Mouse (Mus musculus): Measurements from ENCODE around the gene Git2. TPM values are rescaled to one million over a fixed set of nuclear protein-coding genes. Genes with fewer than 3 reads are reported as not detected.

The Git2 gene
- total RNA-seq, 2 experiments from 2014 or later: 113 to 117 TPM

- ATAC-seq (replicated peaks; ENCODE audit: poor library complexity, severe bottlenecking): no peak
Observed at GRCm38 (mm10) chr5:114767185-114767584, 8.1 kb downstream of the Git2 start.

- peak; percentile 49; the same call in 1 of the 2 replicates for ATAC-seq (replicated peaks; ENCODE audit: poor library complexity, severe bottlenecking)
Observed at GRCm38 (mm10) chr5:114766686-114767085, 8.6 kb downstream of the Git2 start.

GRCm38 (mm10) chr5:114764812-114765735 is 10.2 kb downstream of the Git2 start:
- peak; percentile 42; the same call in 1 of the 2 replicates for ATAC-seq (replicated peaks; ENCODE audit: poor library complexity, severe bottlenecking)

GRCm38 (mm10) chr5:114761980-114762379 is 13.3 kb downstream of the Git2 start:
- no peak for ATAC-seq (replicated peaks; ENCODE audit: poor library complexity, severe bottlenecking)

GRCm38 (mm10) chr5:114759536-114760090 is 15.7 kb downstream of the Git2 start:
- no peak for ATAC-seq (replicated peaks; ENCODE audit: poor library complexity, severe bottlenecking)

GRCm38 (mm10) chr5:114753384-114753783 is 21.9 kb downstream of the Git2 start:
- ATAC-seq (replicated peaks; ENCODE audit: poor library complexity, severe bottlenecking): no peak

GRCm38 (mm10) chr5:114752397-114752796 is 22.9 kb downstream of the Git2 start:
- ATAC-seq (replicated peaks; ENCODE audit: poor library complexity, severe bottlenecking): no peak

- no peak for ATAC-seq (replicated peaks; ENCODE audit: poor library complexity, severe bottlenecking)
Observed at GRCm38 (mm10) chr5:114750325-114750724, 25.0 kb downstream of the Git2 start.

- no peak for ATAC-seq (replicated peaks; ENCODE audit: poor library complexity, severe bottlenecking)
Observed at GRCm38 (mm10) chr5:114747521-114747920, 27.8 kb downstream of the Git2 start.

- ATAC-seq (replicated peaks; ENCODE audit: poor library complexity, severe bottlenecking): no peak
Observed at GRCm38 (mm10) chr5:114746886-114747285, 28.4 kb downstream of the Git2 start.

- ATAC-seq (replicated peaks; ENCODE audit: poor library complexity, severe bottlenecking): no peak
Observed at GRCm38 (mm10) chr5:114745581-114745980, 29.7 kb downstream of the Git2 start.

- ATAC-seq (replicated peaks; ENCODE audit: poor library complexity, severe bottlenecking): no peak
Observed at GRCm38 (mm10) chr5:114743697-114744090, 31.6 kb downstream of the Git2 start.

- no peak for ATAC-seq (replicated peaks; ENCODE audit: poor library complexity, severe bottlenecking)
Observed at GRCm38 (mm10) chr5:114742998-114743696, 32.2 kb downstream of the Git2 start.

- ATAC-seq (replicated peaks; ENCODE audit: poor library complexity, severe bottlenecking): no peak
Observed at GRCm38 (mm10) chr5:114742572-114742971, 32.7 kb downstream of the Git2 start.

- no peak for ATAC-seq (replicated peaks; ENCODE audit: poor library complexity, severe bottlenecking)
Observed at GRCm38 (mm10) chr5:114740595-114740994, 34.7 kb downstream of the Git2 start.

GRCm38 (mm10) chr5:114738707-114739241 is 36.5 kb downstream of the Git2 start:
- ATAC-seq (replicated peaks; ENCODE audit: poor library complexity, severe bottlenecking): peak; percentile 31

GRCm38 (mm10) chr5:114737090-114737887 is 38.0 kb downstream of the Git2 start:
- ATAC-seq (replicated peaks; ENCODE audit: poor library complexity, severe bottlenecking): no peak

GRCm38 (mm10) chr5:114733606-114734005 is 41.7 kb downstream of the Git2 start:
- ATAC-seq (replicated peaks; ENCODE audit: poor library complexity, severe bottlenecking): no peak

- no peak for ATAC-seq (replicated peaks; ENCODE audit: poor library complexity, severe bottlenecking)
Observed at GRCm38 (mm10) chr5:114731969-114732368, 43.3 kb downstream of the Git2 start.

GRCm38 (mm10) chr5:114731498-114731897 is 43.8 kb downstream of the Git2 start:
- no peak for ATAC-seq (replicated peaks; ENCODE audit: poor library complexity, severe bottlenecking)

Measured in granulocyte monocyte progenitor cell, adult 5-6 weeks (primary cell).